Mouse (Mus musculus): ENCODE measurements around the gene Edar.
"Not testable (repeated sequence)": the region's sequence is repeated elsewhere in the genome, so short reads cannot be mapped to it uniquely, and the experiment has no call there.

The Edar gene

DNA sequence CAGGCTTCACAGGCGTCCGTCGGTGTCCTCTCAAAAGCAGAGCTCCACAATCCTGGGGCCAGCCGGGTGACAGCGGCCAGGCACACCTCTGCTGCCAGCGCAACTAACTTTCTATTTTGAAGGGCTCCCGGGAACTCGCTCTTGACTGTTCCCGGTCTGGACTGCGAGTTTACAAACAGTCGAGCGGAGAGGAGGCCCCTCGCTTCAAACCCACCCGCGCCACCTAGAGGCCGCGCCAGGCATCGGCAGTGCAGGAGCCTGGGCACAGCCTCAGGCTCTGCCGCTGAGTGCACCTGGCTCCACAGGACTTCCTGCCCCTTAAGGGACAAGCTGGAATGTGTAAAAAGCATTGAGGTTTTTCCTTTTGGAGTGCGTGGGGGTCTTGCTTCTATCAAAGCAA lies at the start of gene Edar:
Gene Edar, minus strand, starts transcription at position 122 of the 400 bp plus-strand sequence.
- DNase-seq (ENCODE audit: low spot score): peak; percentile 81

DNA sequence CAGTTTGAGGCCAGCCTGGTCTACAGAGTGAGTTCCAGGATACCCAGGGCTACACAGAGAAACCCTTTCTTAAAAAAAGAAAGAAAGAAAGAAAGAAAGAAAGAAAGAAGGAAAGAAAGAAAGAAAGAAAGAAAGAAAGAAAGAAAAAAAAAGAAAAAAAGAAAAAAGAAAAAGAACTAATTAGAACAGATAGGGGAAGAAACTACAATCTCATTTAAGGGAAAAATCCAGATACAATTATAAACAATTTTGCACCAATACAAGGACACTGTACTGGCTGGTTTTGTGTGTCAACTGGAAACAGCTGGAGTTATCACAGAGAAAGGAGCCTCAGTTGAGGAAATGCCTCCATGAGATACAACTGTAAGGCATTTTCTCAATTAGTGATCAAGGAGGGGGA lies 42.7 kb upstream of the Edar start, which contains the start of gene Gm17542:
Gene Gm17542, minus strand, starts transcription at position 101 of the 400 bp plus-strand sequence.
- not testable (repeated sequence) for DNase-seq (ENCODE audit: low spot score)

DNA sequence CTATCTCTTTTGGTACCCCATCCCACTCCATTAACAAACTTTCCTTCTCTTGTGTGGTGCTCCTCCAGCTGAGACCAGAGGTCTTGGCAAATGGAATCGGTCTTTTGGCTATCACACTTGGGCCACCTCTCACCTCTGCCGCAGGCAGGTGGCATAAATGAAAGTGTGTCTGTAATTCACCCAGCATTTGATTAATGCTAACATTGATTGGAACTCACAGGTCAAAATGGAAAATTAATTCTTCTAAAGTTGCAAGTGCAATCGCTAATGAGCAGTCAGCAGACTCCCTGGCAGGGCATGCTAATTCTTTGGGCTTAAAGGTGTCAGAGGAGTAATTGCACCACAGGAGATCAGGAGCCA lies 39.3 kb upstream of the Edar start:
- DNase-seq (ENCODE audit: low spot score): no peak

DNA sequence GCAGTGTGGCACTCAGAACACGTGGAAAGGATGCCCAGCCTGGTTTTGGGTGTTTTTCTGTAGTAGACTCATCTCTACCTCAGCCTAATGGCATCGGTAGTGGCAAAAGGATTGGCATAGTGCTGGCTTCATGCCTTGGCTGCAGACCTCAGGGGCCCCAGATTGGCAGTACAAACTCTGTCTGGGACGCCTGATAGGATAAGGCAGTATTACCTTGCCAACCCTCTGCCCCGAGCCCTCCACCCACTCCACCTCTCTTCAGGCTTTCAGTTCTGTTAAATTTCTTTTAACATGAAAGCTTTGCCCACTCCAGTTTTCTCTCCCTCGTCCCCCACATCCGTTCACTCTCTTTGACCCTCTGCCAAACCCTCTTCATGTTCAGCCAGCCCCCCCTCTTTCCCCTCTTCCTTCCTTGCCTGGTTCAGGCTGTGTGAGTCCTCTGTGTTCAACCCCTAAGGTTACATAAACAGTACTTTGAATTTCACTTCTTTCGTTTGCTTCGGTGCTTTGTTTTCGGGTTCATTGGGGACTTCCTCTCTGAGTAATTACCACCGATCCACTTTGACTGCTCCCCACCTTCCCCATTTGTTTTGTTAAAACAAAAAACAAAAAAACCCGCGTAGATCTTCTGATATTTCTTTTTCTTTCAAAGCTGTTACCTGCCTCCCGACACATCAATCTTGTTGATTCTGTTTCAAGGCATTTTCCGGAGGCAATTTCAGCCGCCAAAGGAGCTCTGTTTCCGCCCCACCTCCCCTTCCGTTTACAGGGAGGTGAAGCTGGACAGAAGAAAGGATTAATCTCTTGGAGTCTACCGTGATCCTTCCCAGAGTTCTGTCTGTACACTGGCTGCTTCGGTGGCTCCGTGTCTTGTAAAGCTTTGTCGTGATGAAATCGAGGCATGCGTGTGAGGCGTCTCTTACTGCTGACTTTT lies 38.7 kb upstream of the Edar start:
- peak; percentile 9 for DNase-seq (ENCODE audit: low spot score)

DNA sequence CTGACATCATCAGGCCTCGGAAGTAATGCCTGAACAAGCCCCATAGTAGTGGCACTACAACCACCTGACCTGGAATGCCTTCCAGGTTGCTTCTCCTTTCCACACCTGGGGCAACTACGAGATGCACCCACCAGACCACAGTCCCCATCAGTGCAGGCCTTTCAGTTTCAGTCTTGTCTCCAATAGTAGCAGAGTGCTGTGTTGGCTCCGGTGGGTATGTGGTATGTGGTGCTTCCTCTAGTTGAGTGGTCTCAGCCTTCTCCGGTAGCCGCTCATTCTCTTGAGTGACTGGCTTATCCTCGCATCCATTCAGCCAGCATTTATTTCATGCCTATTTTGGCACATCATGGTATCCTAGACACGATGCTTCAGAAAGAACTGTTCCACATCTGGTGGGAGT lies 37.8 kb upstream of the Edar start:
- DNase-seq (ENCODE audit: low spot score): no peak

DNA sequence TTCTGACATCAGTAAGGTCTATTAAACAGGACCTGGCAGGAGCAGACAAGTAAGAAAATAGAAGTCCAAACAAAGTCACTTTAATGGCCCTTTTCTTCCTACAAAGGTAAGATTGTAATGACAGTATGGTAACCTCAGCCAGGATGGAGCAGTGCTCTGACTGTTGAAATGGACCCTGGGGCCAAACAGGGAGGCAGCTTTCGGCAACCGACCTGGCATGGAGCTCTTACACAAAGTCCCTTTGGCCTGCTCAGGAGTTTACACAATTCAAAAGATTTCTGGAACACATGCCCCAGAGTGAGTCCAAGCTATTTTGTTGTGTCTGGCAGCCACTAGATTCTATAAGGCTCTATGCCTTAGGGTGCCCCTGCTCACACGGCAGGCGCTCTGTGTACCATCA lies 33.6 kb upstream of the Edar start:
- DNase-seq (ENCODE audit: low spot score): no peak

DNA sequence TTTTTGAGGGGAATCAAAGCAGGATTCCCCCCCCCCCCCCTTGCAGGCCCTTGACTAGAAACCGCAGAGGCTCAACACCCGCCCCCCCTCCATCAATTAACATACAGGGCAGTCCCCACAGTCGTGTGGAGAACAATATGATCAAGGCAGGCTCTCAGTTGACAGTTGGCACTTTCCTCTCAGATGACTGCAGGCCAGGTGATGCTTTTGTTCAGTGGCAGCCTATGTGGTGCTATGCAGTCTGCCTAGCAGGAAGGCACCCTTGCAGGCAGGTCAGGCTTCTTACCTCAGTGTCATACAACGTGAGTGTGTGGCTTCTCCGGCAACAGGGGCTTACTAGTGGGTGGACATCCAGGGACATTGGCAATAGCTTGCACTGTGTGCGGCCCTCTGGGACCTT lies 25.1 kb upstream of the Edar start:
- DNase-seq (ENCODE audit: low spot score): no peak

DNA sequence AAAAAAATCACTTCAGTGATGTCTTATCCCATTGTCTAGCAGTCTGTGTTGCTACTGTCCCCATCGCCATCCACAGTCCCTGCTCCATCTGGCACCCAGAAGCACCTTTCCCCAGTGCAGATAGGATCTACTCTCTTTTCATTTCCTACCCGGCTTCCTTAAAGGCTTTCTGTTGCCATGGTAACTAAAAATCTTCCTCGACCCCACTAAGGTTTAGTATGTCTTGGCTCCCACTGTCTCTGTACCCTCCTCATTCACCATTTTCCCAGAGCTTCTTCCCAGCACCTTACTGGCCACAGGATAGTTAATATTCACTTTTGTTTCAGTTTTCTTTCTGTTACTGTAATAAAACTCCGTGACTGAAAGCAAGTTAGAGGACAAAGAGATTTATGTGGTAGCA lies 24.7 kb upstream of the Edar start:
- DNase-seq (ENCODE audit: low spot score): no peak

DNA sequence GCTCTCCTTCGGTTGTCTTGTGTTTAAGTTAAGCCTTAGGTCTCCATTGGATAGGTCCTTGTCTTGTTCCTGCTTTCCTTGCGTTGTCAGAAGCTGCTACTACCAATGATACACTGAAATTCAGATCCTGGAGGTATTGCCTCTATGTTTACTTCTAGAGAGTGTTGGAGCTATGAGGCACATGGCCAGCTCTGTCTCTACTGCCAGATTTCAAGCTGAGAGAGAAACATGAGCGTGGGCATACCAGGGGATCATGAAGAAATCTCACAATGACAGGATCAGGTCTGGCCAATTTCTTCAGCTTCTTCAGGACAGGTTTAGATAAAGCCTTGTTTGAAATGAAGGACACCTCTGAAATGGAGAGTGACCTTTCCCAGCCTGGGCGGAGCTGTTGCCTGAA lies 23.5 kb upstream of the Edar start:
- no peak for DNase-seq (ENCODE audit: low spot score)

DNA sequence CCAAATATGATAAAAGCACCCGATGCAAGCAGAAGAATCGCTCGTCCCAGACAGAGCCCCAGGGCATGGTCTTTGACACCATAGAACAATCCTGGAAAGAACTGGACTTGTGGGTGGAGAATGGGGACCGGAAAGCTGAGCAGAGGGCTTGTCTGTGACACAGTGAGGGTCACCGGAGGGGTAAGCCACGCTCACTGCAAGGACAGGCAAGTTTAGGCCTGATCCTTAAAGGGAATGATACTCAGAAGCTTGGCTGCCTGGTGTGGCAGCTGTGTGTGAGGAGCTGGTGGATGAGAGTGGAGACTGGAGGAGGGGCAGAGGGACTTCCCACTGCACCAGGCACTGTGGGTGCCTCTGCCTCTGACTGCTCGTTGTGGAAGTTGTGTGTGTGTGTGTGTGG lies 15.6 kb upstream of the Edar start:
- DNase-seq (ENCODE audit: low spot score): no peak

DNA sequence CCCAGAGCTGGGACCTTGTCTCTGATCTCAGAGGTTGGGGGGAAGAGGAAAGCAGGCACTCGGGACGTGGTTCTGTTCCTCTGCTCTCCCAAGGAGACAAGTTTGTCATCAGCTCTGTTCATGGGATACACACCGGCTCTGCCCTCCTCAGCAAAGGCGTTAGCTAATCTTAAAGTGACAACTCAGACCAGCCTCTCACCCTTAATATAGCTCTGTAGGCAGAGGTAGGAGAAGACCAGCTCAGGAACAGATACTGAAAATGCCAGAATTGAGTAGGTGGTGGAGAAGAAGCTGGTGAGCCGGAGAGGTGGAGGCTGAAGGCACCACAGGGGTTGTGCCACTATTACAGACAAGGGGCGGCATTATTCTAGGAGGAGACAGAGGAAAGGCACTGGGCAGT lies 3.8 kb upstream of the Edar start:
- no peak for DNase-seq (ENCODE audit: low spot score)

DNA sequence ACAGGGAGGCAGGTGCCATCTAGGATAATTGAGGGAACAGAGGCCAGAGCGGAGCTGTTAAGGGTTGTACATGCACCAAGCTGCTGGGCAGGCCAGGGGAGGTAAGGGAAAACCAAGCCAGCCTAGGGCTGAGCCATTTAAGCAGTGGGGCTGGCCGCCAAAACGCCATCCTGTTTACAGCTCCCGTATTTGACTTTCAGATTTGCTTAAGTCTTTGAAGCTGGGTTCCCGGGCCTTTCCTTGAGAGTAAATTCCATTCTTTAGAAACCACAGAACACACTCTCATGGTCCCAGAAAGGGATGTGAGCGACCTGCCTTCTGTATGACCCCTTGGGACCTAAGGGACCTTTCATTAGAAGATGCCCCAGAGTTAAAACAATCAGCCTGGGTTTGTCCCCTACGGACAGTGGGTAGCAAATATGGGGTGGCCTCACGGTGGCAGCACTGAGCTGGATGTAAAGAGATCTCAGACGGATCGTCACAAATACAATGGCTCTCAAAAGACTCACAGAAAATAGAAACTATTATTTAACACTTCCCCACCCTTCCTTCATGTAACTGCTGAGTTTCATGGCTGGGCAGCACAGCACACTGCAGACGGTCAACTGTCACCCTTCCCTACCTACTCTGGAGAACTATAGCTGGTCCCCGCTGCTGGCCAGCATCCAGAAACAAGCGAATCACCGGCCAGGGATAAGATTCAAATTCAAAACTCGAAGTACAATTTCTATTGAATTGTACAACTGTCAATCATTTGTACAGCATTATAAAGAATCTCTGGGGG lies 2.0 kb downstream of the Edar start:
- DNase-seq (ENCODE audit: low spot score): peak; percentile 76

DNA sequence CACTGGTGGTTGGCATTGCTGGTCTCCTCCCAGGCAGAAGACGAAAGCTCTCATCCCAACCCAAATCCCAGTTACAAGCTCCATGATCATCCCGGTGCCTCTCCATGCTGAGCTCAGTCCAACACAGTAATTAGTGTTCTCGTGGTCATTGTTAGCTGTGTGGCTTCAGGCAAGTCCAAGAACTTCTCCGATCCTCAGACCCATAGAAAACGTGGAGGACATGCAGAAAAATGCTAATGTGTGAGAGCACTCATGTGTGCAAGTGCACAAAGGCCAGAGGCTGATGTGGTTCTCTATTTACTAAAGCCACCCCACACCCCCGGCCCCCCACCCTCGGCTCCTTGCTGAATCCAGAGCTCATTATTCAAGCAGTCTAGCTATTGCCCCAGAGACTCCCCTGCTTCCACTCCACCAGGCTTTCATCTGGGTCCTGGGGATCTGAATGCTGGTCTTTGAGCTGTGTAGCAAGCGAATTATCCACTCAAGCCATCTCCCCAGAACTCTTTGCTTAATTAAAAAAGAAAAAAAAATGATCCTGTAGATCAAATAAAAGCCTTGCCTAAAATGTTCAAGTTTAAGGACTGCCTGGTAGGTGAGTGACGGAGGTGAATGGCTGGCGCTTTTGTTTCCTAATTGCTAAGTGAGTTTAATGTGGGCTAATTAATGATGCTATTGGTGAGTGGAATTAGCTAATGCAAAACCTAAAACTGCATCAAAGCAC lies 2.7 kb downstream of the Edar start:
- DNase-seq (ENCODE audit: low spot score): no peak

DNA sequence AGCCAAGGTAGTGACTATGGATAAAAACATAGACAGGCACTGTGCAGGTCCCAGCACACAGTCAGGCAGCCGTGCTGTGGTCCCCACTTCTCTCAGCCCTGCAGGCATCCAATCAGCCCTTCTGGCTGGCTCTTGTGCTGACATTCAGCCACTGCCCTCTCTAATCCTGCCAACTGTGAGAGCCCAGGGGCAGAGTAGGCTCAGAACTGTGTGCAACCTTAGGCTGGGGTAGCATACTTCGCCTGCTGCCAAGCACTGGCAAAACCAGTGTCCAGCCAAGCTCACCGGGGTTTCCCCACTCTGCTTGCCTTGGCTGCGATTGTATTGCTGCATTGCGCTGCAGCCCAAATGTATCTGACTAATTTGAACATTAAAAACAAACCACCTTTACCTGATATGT lies 11.6 kb downstream of the Edar start:
- DNase-seq (ENCODE audit: low spot score): no peak

DNA sequence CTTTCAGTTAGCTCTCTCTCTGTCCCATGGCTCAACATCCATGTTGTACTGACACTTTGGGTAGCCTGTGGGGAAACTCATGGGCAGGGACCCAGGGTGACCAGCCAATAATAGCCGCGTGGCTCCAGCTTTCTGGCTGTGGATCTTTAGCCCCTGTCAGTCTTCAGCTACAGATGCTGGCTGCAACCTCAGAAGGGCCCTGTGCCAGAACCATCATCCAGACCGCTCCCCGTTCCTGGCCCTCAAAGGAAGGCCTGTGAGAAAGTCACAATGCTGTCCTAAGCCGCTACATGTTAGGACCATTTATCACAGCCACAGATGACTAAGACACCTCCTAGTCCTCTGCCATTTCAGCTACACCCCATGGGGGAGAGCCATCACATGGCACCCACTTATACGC lies 12.0 kb downstream of the Edar start:
- no peak for DNase-seq (ENCODE audit: low spot score)

DNA sequence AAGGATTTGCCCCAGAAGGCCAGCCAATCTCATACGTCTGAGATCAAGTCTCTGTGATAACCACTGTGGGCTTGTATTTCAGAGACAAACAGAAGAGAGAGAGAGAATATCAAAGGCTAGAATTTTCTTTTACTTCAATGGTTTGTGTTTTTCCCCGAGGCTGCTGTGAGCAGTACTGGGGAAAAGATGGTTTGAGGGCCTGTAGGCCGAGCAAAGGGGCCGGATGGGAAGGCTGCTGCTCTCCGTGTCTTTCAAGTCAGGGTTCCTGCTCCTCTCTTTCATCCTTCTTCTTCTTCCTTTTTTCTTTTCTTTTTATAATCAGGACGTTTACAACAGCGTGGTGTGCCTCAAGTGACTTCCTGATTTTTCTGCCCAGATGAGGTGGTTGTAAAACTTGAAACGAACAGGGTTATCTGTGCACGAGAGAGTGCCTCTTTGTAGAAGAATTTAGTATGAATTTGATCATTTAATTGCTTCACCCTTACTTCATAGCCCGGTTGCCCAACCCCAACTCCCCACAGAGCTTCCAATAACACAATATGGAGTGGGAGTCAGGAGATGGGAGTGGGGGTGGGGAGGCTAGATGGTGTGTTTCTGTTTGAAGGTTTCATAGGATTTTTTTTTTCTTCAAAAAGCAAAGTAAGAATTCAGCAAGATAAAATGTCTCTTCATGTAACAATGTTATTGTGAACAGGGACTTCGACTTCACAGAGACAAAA lies 16.0 kb downstream of the Edar start:
- DNase-seq (ENCODE audit: low spot score): no peak

DNA sequence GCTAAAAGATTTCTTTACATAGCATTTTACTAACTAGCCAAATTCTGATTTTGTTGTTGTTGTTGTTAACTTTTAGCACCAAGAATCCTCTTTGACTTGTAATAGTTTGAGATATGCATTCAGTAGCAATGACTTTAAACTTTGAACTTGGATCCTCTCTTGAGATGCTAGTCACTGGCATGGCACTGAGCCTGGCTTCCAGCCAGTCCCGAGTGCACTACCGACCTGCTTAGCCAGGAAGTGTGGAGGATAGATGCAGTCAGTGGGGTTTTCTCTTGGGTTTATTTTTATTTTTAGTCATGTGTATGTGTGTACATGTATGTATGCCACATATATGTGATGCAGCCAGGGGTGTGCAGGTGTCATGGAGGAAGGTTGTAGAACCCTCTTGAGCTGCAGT lies 17.7 kb downstream of the Edar start:
- no peak for DNase-seq (ENCODE audit: low spot score)

DNA sequence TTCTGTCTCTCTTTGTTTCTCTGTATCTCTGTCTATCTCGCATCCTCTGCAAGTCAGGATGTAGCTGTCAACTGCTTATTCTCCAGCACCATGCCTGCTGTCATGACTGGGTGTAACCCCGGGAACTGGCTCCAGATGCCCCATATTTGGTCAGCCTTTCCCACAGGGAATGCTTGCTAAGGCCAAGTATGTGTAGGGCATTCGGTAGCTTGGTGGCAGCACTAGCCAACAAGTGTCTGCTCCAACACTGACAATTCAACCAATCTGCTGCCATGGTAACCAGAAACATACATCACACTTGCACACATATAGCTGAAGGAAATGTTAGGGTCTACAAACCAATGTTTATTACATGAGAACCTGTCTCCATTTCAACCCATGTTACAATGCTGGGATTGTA lies 21.8 kb downstream of the Edar start:
- DNase-seq (ENCODE audit: low spot score): no peak

DNA sequence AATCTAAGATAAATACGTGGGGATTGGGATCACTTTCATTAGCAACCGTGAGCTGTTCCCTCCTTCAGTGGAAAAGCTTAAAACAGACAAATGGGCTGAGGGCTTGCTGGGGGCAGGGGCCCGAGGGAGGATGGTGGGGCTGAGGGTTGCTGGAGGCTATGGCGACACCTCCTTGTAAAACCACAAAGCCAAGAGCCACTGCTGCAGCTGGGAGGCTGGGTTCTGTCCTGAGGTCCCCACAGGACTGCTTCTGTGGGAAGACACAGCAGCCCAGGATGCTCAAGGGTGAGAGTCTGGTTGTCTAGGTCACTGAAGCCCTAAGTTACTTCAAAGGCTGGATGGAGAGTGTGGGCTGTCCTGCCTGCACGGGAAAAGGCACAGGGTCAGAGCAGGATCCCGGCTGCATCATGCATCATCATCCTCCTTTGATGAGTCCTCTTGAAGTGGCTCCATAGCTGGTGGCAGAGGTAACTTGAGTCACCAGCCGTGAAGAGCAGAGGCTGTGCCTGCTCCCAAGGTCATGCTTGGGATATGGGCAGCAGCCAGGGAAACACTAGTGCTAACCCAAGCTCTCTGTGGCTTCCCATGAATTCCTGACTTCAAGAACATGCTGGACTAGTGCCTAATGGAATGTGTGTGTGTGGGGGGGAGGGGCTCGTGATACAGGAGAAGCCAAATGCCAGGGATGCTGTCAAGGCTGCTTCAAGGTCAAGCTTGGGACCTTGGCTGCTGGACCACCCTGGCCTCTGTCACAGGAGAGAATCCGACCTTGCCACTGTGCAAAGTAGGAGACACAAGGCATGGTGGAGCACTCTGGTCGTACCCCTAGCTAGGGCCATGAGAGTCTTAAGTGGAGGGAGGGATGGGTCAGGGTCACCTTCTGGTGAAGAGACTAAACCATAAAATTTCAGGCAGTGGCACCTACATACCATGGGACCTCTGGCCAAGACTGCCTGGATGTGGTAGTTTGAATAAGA lies 22.7 kb downstream of the Edar start:
- DNase-seq (ENCODE audit: low spot score): no peak

DNA sequence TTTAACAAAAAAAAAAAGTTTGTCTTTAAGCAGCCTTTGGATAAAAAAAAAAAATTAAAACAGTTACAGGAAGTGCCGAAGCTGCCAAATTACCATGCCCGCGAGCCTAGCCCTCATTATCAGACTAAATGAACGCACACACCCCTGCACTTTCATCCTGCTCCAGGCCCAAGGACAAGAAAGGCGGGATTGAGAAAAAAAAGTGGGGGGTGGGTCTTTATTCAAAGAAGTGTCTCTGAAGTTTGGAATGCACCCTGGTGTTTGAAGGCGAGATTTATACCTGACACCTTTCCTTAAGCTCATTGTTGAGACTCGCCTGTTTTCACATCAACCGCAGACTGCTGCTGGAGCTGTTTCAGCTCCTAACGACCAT lies 23.4 kb downstream of the Edar start:
- no peak for DNase-seq (ENCODE audit: low spot score)

All from lung, postnatal 25 days (tissue).